Comparison of ENCODE assay signal across 13 mouse cellular contexts in the genomic region with DNA sequence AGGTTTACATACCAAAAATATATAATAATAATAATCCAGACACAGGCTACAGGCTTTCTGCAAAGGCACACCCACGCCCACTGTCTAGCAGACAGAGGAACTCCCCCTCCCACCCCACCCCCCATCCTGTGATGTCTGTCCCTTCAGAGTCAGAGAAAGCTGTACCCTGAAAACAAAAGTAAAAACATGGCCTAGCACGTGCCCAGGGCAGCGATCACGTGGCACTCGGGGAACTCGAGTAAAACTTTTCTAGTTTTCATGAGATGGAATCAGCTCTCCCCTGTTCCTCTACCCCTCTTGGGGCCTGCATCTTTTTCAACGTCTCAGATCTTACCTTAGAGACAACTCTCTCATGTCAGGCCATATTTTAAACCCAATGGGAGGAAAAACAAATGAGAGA.
A peak's percentile ranks its signal among the peaks of the same experiment; 100 is the strongest.
DNase-seq lines count a peak whose midpoint lies in the region; ATAC-seq lines count a peak whose summit lies in the region.
"Had no signal": no experiment of that assay in that cellular context is flagged by ENCODE, and none has a peak within 500 bp of the region (broad histone marks: within the 10 kb centered on the region; RNA-seq: fewer than 3 reads in every experiment).

No protein-coding gene starts in this region.

- peak overlapping the region; percentile 71; the same call in 1 of the 2 replicates for H3K27ac ChIP-seq in embryonic facial prominence, embryonic 14.5 days (replicated peaks; ENCODE audit: low read depth, low read length)
- no peak overlapping the region for H3K27ac ChIP-seq in midbrain, embryonic 16.5 days (ENCODE audit: low read length)
- H3K27ac ChIP-seq: heart, embryonic 13.5 days; hindbrain, embryonic 14.5 days; limb, embryonic 13.5 days; neural tube, embryonic 12.5 days had no signal

- no peak for ATAC-seq in embryonic facial prominence, embryonic 14.5 days (ENCODE audit: low read depth)
- no peak for ATAC-seq in midbrain, embryonic 16.5 days

- no peak overlapping the region for H3K4me3 ChIP-seq in embryonic facial prominence, embryonic 14.5 days (ENCODE audit: low read depth, low read length)
- H3K4me3 ChIP-seq in midbrain, embryonic 16.5 days (ENCODE audit: low read depth, low read length) = no peak overlapping the region
- H3K4me3 ChIP-seq: heart, embryonic 13.5 days; limb, embryonic 13.5 days; neural tube, embryonic 12.5 days had no signal

- WGBS in embryonic facial prominence, embryonic 14.5 days = 37% methylated on average over 7 of the region's 7 CpGs
- WGBS in midbrain, embryonic 16.5 days = 77% methylated on average over 7 of the region's 7 CpGs

- H3K9ac ChIP-seq in embryonic facial prominence, embryonic 14.5 days (ENCODE audit: low read depth, low read length) = peak overlapping the region; percentile 39
- no peak overlapping the region for H3K9ac ChIP-seq in midbrain, embryonic 16.5 days (ENCODE audit: low read depth, low read length)
- H3K9ac ChIP-seq: heart, embryonic 13.5 days; hindbrain, embryonic 14.5 days; limb, embryonic 13.5 days; neural tube, embryonic 12.5 days had no signal

- H3K27me3 ChIP-seq in embryonic facial prominence, embryonic 14.5 days (replicated peaks; ENCODE audit: control insufficient read depth, insufficient read depth, low read length) = no peaks in the 10 kb centered on the region
- H3K27me3 ChIP-seq in midbrain, embryonic 16.5 days (ENCODE audit: control insufficient read depth, insufficient read depth, low read depth, low read length) = no peaks in the 10 kb centered on the region
- H3K27me3 ChIP-seq: heart, embryonic 13.5 days; megakaryocyte, embryonic 14.5 days; neural tube, embryonic 12.5 days had no signal

- peaks cover 36% of the 10 kb centered on the region for H3K36me3 ChIP-seq in embryonic facial prominence, embryonic 14.5 days (ENCODE audit: control insufficient read depth, insufficient read depth, low read length)
- 0 out of 2 replicates have a peak, but pooled peaks cover 3% of the 10 kb centered on the region for H3K36me3 ChIP-seq in midbrain, embryonic 16.5 days (ENCODE audit: control insufficient read depth, insufficient read depth, low read length)

- H3K9me3 ChIP-seq in embryonic facial prominence, embryonic 14.5 days (ENCODE audit: control insufficient read depth, low read length) = no peaks in the 10 kb centered on the region
- H3K9me3 ChIP-seq in midbrain, embryonic 16.5 days (replicated peaks; ENCODE audit: control insufficient read depth, low read length, poor library complexity, severe bottlenecking) = no peaks in the 10 kb centered on the region
- H3K9me3 ChIP-seq: heart, embryonic 13.5 days; limb, embryonic 13.5 days; megakaryocyte, embryonic 14.5 days; neural tube, embryonic 12.5 days had no signal

- peaks cover 34% of the 10 kb centered on the region for H3K4me1 ChIP-seq in embryonic facial prominence, embryonic 14.5 days (ENCODE audit: control insufficient read depth, insufficient read depth, low read length)
- peaks cover 39% of the 10 kb centered on the region for H3K4me1 ChIP-seq in midbrain, embryonic 16.5 days (ENCODE audit: control insufficient read depth, insufficient read depth, low read length)

- DNase-seq in kidney, adult 11 months = peak; percentile 53
- no peak for DNase-seq in kidney, postnatal 4 days
- peak; percentile 73 for DNase-seq in A20 (ENCODE audit: low read depth, low spot score)
- DNase-seq in embryonic facial prominence, embryonic 14.5 days (ENCODE audit: low spot score) = no peak
- peak; percentile 73 to 79 for DNase-seq in natural killer cell, adult 2 months (ENCODE audit: low spot score in 2 of 2)
- no peak for DNase-seq in cerebellum, postnatal 4 days (ENCODE audit: low spot score in 2 of 2)
- DNase-seq in adrenal gland, adult 8-10 months = no peak

- H3K4me2 ChIP-seq in embryonic facial prominence, embryonic 14.5 days (ENCODE audit: low read depth, low read length) = 0 out of 2 replicates have a peak overlapping the region, but pooled peaks have one; percentile 4
- no peak overlapping the region for H3K4me2 ChIP-seq in midbrain, embryonic 16.5 days (ENCODE audit: low read length)
- H3K4me2 ChIP-seq: hindbrain, embryonic 14.5 days; limb, embryonic 13.5 days; neural tube, embryonic 12.5 days had no signal

Comparison
In these comparisons a context has a peak if more than half of its experiments do, and no peak if none do; other contexts are left out.
1. DNase-seq: peak in kidney, adult 11 months (single experiment), A20 (single experiment) and natural killer cell, adult 2 months (2 of 2); none in kidney, postnatal 4 days (0 of 2), embryonic facial prominence, embryonic 14.5 days (single experiment), cerebellum, postnatal 4 days (0 of 2) and adrenal gland, adult 8-10 months (single experiment).